ENCODE assay signal across 8 mouse cellular contexts in the genomic region with DNA sequence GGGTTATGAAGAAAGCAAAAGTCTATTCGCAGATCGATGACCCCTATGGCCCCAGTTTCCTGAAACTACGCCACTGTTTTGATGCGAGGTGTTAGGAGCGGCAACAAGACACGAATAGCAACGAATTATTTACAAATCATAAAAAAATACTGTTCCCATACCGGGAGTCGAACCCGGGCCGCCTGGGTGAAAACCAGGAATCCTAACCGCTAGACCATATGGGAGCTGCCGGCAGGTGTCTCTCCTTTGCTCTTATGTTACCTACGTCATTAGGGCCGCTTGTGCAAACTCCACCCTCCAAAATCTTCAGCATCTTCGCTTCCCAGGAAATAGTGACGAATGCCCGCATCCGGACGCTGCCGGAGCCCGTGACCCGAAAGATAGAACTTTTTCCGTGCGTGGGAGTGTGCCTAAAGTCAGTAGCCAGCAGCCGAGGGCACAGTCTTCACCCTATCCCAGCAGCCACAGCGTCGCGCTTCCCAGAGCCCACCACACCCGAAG. TPM values are rescaled to one million over a fixed set of nuclear protein-coding genes. Genes with fewer than 3 reads are reported as not detected.
A peak's percentile ranks its signal among the peaks of the same experiment; 100 is the strongest.
DNase-seq lines count a peak whose midpoint lies in the region; ATAC-seq and TF ChIP-seq lines count a peak whose summit lies in the region.

No protein-coding gene starts in this region.

- WGBS in forebrain, embryonic 11.5 days = under 1% methylated on average over 30 of the region's 30 CpGs
- WGBS in heart, embryonic 16.5 days = under 1% methylated on average over 30 of the region's 30 CpGs
- WGBS in liver, embryonic 14.5 days (ENCODE audit: insufficient replicate concordance) = under 1% methylated on average over 30 of the region's 30 CpGs
- WGBS in stomach, embryonic 15.5 days = under 1% methylated on average over 30 of the region's 30 CpGs

- ATAC-seq in forebrain, embryonic 11.5 days (replicated peaks; ENCODE audit: low FRiP score) = peak; percentile 25
- ATAC-seq in heart, embryonic 16.5 days (replicated peaks; ENCODE audit: extremely low read depth, insufficient read depth, low FRiP score) = peak; percentile 5; the same call in 1 of the 2 replicates
- peak; percentile 27 for ATAC-seq in liver, embryonic 14.5 days (ENCODE audit: insufficient read depth)
- ATAC-seq in stomach, embryonic 15.5 days (ENCODE audit: insufficient read depth, low FRiP score, low read depth) = peak; percentile 4; the same call in 1 of the 2 replicates

- TF ChIP-seq CTCF in CH12.LX (conservative IDR thresholded peaks at IDR 0.05 in 1 of 2, IDR thresholded peaks at IDR 0.05 in 1 of 2; ENCODE audit: low read depth in 2 of 2, low read length in 2 of 2) = no peak
- TF ChIP-seq CTCF in liver, embryonic 14.5 days (IDR thresholded peaks at IDR 0.05; ENCODE audit: low read depth) = no peak

- peaks cover 6 to 10% of the 10 kb centered on the region in 2 experiments for H3K36me3 ChIP-seq in CH12.LX (replicated peaks in 1 of 2; ENCODE audit: control insufficient read depth in 1 of 2, insufficient read depth in 1 of 2, low read length in 1 of 2)
- peaks cover 4% of the 10 kb centered on the region; the same call in 1 of the 2 replicates for H3K36me3 ChIP-seq in forebrain, embryonic 11.5 days (ENCODE audit: control insufficient read depth, insufficient read depth, low read length)
- H3K36me3 ChIP-seq in heart, embryonic 16.5 days (ENCODE audit: control insufficient read depth, insufficient read depth) = peaks cover 23% of the 10 kb centered on the region
- no peaks in the 10 kb centered on the region for H3K36me3 ChIP-seq in liver, embryonic 14.5 days (replicated peaks; ENCODE audit: control insufficient read depth, insufficient read depth, low read depth)
- H3K36me3 ChIP-seq in stomach, embryonic 15.5 days = 0 out of 2 replicates have a peak, but pooled peaks cover 7% of the 10 kb centered on the region

- in situ Hi-C loops in CH12.LX (cut with MboI; ENCODE audit: low pct_ligation_motif_present, low pct_unique_long_range_greater_than_20kb, low sequenced_read_pairs) = no loop called here

- peak; percentile 91 for DNase-seq in CH12.LX (ENCODE audit: extremely low read depth)
- DNase-seq in c-Kit-positive CD71-positive TER-119-negative erythroid progenitor cells, embryonic 14.5 days (ENCODE audit: low read depth) = peak; percentile 77
- DNase-seq in forebrain, embryonic 11.5 days (ENCODE audit: low spot score) = peak; percentile 94
- DNase-seq in kidney, postnatal 36 days = peak; percentile 88 to 91
- DNase-seq in liver, embryonic 14.5 days (ENCODE audit: low read depth in 3 of 3, low spot score in 3 of 3) = peak; percentile 73 to 79 (median 79)
- peak; percentile 97 for DNase-seq in neural tube, embryonic 10.5 days (ENCODE audit: extremely low spot score, low spot score)

- peaks cover 0 to 29% of the 10 kb centered on the region in 2 experiments; a peak in 3 of 4 replicates for H3K4me1 ChIP-seq in CH12.LX (ENCODE audit: control insufficient read depth in 1 of 2, insufficient read depth in 2 of 2)
- H3K4me1 ChIP-seq in forebrain, embryonic 11.5 days (replicated peaks; ENCODE audit: control insufficient read depth, insufficient read depth, low read length) = peaks cover 4% of the 10 kb centered on the region; the same call in 1 of the 2 replicates
- peaks cover 22% of the 10 kb centered on the region for H3K4me1 ChIP-seq in heart, embryonic 16.5 days (ENCODE audit: control insufficient read depth, insufficient read depth, low read length)
- H3K4me1 ChIP-seq in liver, embryonic 14.5 days (replicated peaks; ENCODE audit: control insufficient read depth in 2 of 2, insufficient read depth in 2 of 2, low read length in 1 of 2) = peaks cover 3 to 7% of the 10 kb centered on the region in 2 experiments
- peaks cover 4% of the 10 kb centered on the region for H3K4me1 ChIP-seq in stomach, embryonic 15.5 days

- peak; percentile 83 for TF ChIP-seq POLR2A in CH12.LX (IDR thresholded peaks at IDR 0.05; ENCODE audit: low read depth, low read length)

- dilution Hi-C loops in CH12.LX (cut with MboI; ENCODE audit: extremely low pct_ligation_motif_present, extremely low pct_unique_long_range_greater_than_20kb, low sequenced_read_pairs) = no loop called here

- H3K79me2 ChIP-seq in CH12.LX (replicated peaks; ENCODE audit: control insufficient read depth, extremely low read depth, insufficient read depth, poor library complexity, severe bottlenecking) = peaks cover 6% of the 10 kb centered on the region

- H3K27ac ChIP-seq in CH12.LX (ENCODE audit: insufficient read depth, low read depth) = peak overlapping the region; percentile 47; the same call in 1 of the 2 replicates
- H3K27ac ChIP-seq in forebrain, embryonic 11.5 days (ENCODE audit: low read depth, low read length) = peak overlapping the region; percentile 65
- peak overlapping the region; percentile 74 for H3K27ac ChIP-seq in heart, embryonic 16.5 days (ENCODE audit: low read length)
- H3K27ac ChIP-seq in liver, embryonic 14.5 days = no peak overlapping the region
- H3K27ac ChIP-seq in stomach, embryonic 15.5 days = peak overlapping the region; percentile 55; the same call in 1 of the 2 replicates

- no peak for TF ChIP-seq RAD21 in CH12.LX (IDR thresholded peaks at IDR 0.05; ENCODE audit: low read depth, low read length)

- H3K27me3 ChIP-seq in CH12.LX (replicated peaks) = no peaks in the 10 kb centered on the region
- H3K27me3 ChIP-seq in forebrain, embryonic 11.5 days (ENCODE audit: control insufficient read depth, insufficient read depth, low read length) = no peaks in the 10 kb centered on the region
- no peaks in the 10 kb centered on the region for H3K27me3 ChIP-seq in heart, embryonic 16.5 days (ENCODE audit: control insufficient read depth, insufficient read depth, low read length)
- H3K27me3 ChIP-seq in liver, embryonic 14.5 days (ENCODE audit: control insufficient read depth, insufficient read depth, low read length) = no peaks in the 10 kb centered on the region
- H3K27me3 ChIP-seq in stomach, embryonic 15.5 days (replicated peaks) = no peaks in the 10 kb centered on the region

- peak overlapping the region; percentile 88 for H3K9ac ChIP-seq in CH12.LX (ENCODE audit: insufficient read depth, low read depth)
- peak overlapping the region; percentile 84 for H3K9ac ChIP-seq in forebrain, embryonic 11.5 days (ENCODE audit: low read length)
- H3K9ac ChIP-seq in heart, embryonic 16.5 days (ENCODE audit: low read length) = peak overlapping the region; percentile 72
- peak overlapping the region; percentile 71 for H3K9ac ChIP-seq in liver, embryonic 14.5 days (replicated peaks)
- peak overlapping the region; percentile 34; the same call in 1 of the 2 replicates for H3K9ac ChIP-seq in stomach, embryonic 15.5 days

- no peak for TF ChIP-seq EP300 in CH12.LX (IDR thresholded peaks at IDR 0.05; ENCODE audit: low read length)
- no peak for TF ChIP-seq EP300 in liver, embryonic 14.5 days (IDR thresholded peaks at IDR 0.05; ENCODE audit: low read depth)

- peak overlapping the region; percentile 83 for H3K4me2 ChIP-seq in CH12.LX (ENCODE audit: insufficient read depth, low read depth, poor library complexity, severe bottlenecking)
- H3K4me2 ChIP-seq in forebrain, embryonic 11.5 days (ENCODE audit: low read depth, low read length, severe bottlenecking) = peak overlapping the region; percentile 52
- peak overlapping the region; percentile 83 for H3K4me2 ChIP-seq in heart, embryonic 16.5 days (ENCODE audit: low read depth, low read length)
- H3K4me2 ChIP-seq in liver, embryonic 14.5 days (ENCODE audit: low read depth) = peak overlapping the region; percentile 87
- peak overlapping the region; percentile 76 for H3K4me2 ChIP-seq in stomach, embryonic 15.5 days

- peak overlapping the region; percentile 60 to 72 (median 61) for H3K4me3 ChIP-seq in CH12.LX (replicated peaks in 1 of 3; ENCODE audit: low read depth in 2 of 3, low read length in 2 of 3, poor library complexity in 1 of 3)
- peak overlapping the region; percentile 59 for H3K4me3 ChIP-seq in forebrain, embryonic 11.5 days (ENCODE audit: low read depth, low read length)
- H3K4me3 ChIP-seq in heart, embryonic 16.5 days (ENCODE audit: low read length) = peak overlapping the region; percentile 80
- H3K4me3 ChIP-seq in liver, embryonic 14.5 days (ENCODE audit: insufficient read depth in 1 of 2, low read depth in 2 of 2, low read length in 2 of 2) = peak overlapping the region; percentile 75 to 94
- H3K4me3 ChIP-seq in stomach, embryonic 15.5 days (replicated peaks) = peak overlapping the region; percentile 70

- peaks cover 23% of the 10 kb centered on the region for H3K9me3 ChIP-seq in CH12.LX (replicated peaks; ENCODE audit: low read length)
- H3K9me3 ChIP-seq in forebrain, embryonic 11.5 days (ENCODE audit: control insufficient read depth, low read length) = peaks cover 13% of the 10 kb centered on the region; the same call in 1 of the 2 replicates
- peaks cover 17% of the 10 kb centered on the region for H3K9me3 ChIP-seq in heart, embryonic 16.5 days (replicated peaks; ENCODE audit: control insufficient read depth, low read length)
- H3K9me3 ChIP-seq in liver, embryonic 14.5 days (ENCODE audit: control insufficient read depth, low read length) = peaks cover 7% of the 10 kb centered on the region
- H3K9me3 ChIP-seq in stomach, embryonic 15.5 days = 0 out of 2 replicates have a peak, but pooled peaks cover 2% of the 10 kb centered on the region

RNA-seq across cellular contexts. Expression of a gene that starts 4.8 kb away (rescaled TPM):
- total RNA-seq in CH12.LX (2012; rRNA removed) (63.3 and 66.5 TPM in 2 replicates), CH12.LX (2014; rRNA removed) (98.8 and 105 TPM in 2 replicates)
- polyA plus RNA-seq in CH12.LX (2012; ENCODE audit: insufficient read length, low read depth) = 95.8 and 96.3 TPM in 2 replicates
- polyA plus RNA-seq in forebrain, embryonic 11.5 days (2014; fragmentation: Nextera tagmentation; extraction: Ambion mirVana) = 68.9 and 71.6 TPM in 2 replicates
- polyA plus RNA-seq in heart, embryonic 16.5 days (2015; fragmentation: Nextera tagmentation; extraction: Ambion mirVana) = 45.3 and 47.0 TPM in 2 replicates
- polyA plus RNA-seq in liver, embryonic 14.5 days (2012; rRNA removed) = 13.2 and 21.3 TPM in 2 replicates
- 21.6 and 23.1 TPM in 2 replicates for polyA plus RNA-seq in liver, embryonic 14.5 days (2014; fragmentation: Nextera tagmentation; extraction: Ambion mirVana)
- polyA plus RNA-seq in stomach, embryonic 15.5 days (2015; fragmentation: Nextera tagmentation; extraction: Ambion mirVana) = 52.6 and 55.5 TPM in 2 replicates

RNA-seq across cellular contexts. Expression of a gene that starts 4.9 kb away (rescaled TPM):
- total RNA-seq in CH12.LX (2012; rRNA removed) = 107 and 136 TPM in 2 replicates
- 91.0 and 105 TPM in 2 replicates for total RNA-seq in CH12.LX (2014; rRNA removed)
- polyA plus RNA-seq in CH12.LX (2012; ENCODE audit: insufficient read length, low read depth) = 197 and 199 TPM in 2 replicates
- 87.0 and 92.6 TPM in 2 replicates for polyA plus RNA-seq in forebrain, embryonic 11.5 days (2014; fragmentation: Nextera tagmentation; extraction: Ambion mirVana)
- polyA plus RNA-seq in heart, embryonic 16.5 days (2015; fragmentation: Nextera tagmentation; extraction: Ambion mirVana) = 60.3 and 64.9 TPM in 2 replicates
- 8.9 and 21.2 TPM in 2 replicates for polyA plus RNA-seq in liver, embryonic 14.5 days (2012; rRNA removed)
- 56.8 and 59.6 TPM in 2 replicates for polyA plus RNA-seq in liver, embryonic 14.5 days (2014; fragmentation: Nextera tagmentation; extraction: Ambion mirVana)
- 83.6 and 84.8 TPM in 2 replicates for polyA plus RNA-seq in stomach, embryonic 15.5 days (2015; fragmentation: Nextera tagmentation; extraction: Ambion mirVana)

RNA-seq across cellular contexts. Expression of a gene that starts 24.9 kb away (rescaled TPM):
- total RNA-seq in CH12.LX (2012; rRNA removed) (172 and 205 TPM in 2 replicates), CH12.LX (2014; rRNA removed) (133 and 155 TPM in 2 replicates)
- 84.9 and 93.4 TPM in 2 replicates for polyA plus RNA-seq in CH12.LX (2012; ENCODE audit: insufficient read length, low read depth)
- 4.6 and 7.0 TPM in 2 replicates for polyA plus RNA-seq in forebrain, embryonic 11.5 days (2014; fragmentation: Nextera tagmentation; extraction: Ambion mirVana)
- 18.1 and 25.8 TPM in 2 replicates for polyA plus RNA-seq in heart, embryonic 16.5 days (2015; fragmentation: Nextera tagmentation; extraction: Ambion mirVana)
- polyA plus RNA-seq in liver, embryonic 14.5 days (2012; rRNA removed) = 12.6 and 26.4 TPM in 2 replicates
- 18.3 and 23.8 TPM in 2 replicates for polyA plus RNA-seq in liver, embryonic 14.5 days (2014; fragmentation: Nextera tagmentation; extraction: Ambion mirVana)
- polyA plus RNA-seq in stomach, embryonic 15.5 days (2015; fragmentation: Nextera tagmentation; extraction: Ambion mirVana) = 28.8 and 33.1 TPM in 2 replicates

Comparison
In these comparisons a context has a peak if more than half of its experiments do, and no peak if none do; other contexts are left out.
1. H3K9ac ChIP-seq: peak in every context shown above with its lines; median percentile 88 in CH12.LX; 84 in forebrain, embryonic 11.5 days; 72 in heart, embryonic 16.5 days; 71 in liver, embryonic 14.5 days; 34 in stomach, embryonic 15.5 days.